Mouse (Mus musculus): ENCODE measurements around the gene Spryd3. TPM values are rescaled to one million over a fixed set of nuclear protein-coding genes. Genes with fewer than 3 reads are reported as not detected.

The Spryd3 gene
- total and polyA plus RNA-seq, 2 experiments from 2014 or later, result 16.0 to 22.8 TPM

GRCm38 (mm10) chr15:102110701-102111494, 25.1 kb downstream of the Spryd3 start:
- H3K4me1 ChIP-seq (ENCODE audit: control insufficient read depth, insufficient read depth), result peaks cover 21% of the 10 kb centered on the region
- no peak overlapping the region for H3K27ac ChIP-seq (ENCODE audit: low read depth)
- no peak overlapping the region for H3K9ac ChIP-seq (replicated peaks; ENCODE audit: low read depth, low read length)
- H3K9me3 ChIP-seq (replicated peaks; ENCODE audit: control insufficient read depth, low read length), result no peaks in the 10 kb centered on the region
- no peak for ATAC-seq (ENCODE audit: insufficient read depth, low read depth)
- DNase-seq (ENCODE audit: low spot score), result no peak
- no peak overlapping the region for H3K4me2 ChIP-seq (ENCODE audit: low read depth, low read length)
- H3K27me3 ChIP-seq (ENCODE audit: control insufficient read depth, insufficient read depth, low read length), result no peaks in the 10 kb centered on the region
- H3K36me3 ChIP-seq (replicated peaks; ENCODE audit: control insufficient read depth, insufficient read depth, low read length), result peaks cover 95% of the 10 kb centered on the region
- 72% methylated on average over 29 of the region's 29 CpGs for WGBS
- no peak for TF ChIP-seq EP300 (IDR thresholded peaks at IDR 0.05; ENCODE audit: low read depth)
- TF ChIP-seq CTCF (IDR thresholded peaks at IDR 0.05; ENCODE audit: low read depth), result no peak
- no peak overlapping the region for H3K4me3 ChIP-seq (ENCODE audit: low read depth, low read length)

- Histone ChIP-seq H3K9me3 (replicated peaks; ENCODE audit: control insufficient read depth, low read length) (no peaks in the 10 kb centered on the region), H3K4me3 (ENCODE audit: low read depth, low read length) (no peak overlapping the region), H3K27ac (ENCODE audit: low read depth) (no peak overlapping the region), H3K4me2 (ENCODE audit: low read depth, low read length) (no peak overlapping the region), H3K27me3 (ENCODE audit: control insufficient read depth, insufficient read depth, low read length) (no peaks in the 10 kb centered on the region), H3K4me1 (ENCODE audit: control insufficient read depth, insufficient read depth) (peaks cover 27% of the 10 kb centered on the region), H3K9ac (replicated peaks; ENCODE audit: low read depth, low read length) (no peak overlapping the region), H3K36me3 (replicated peaks; ENCODE audit: control insufficient read depth, insufficient read depth, low read length) (peaks cover 91% of the 10 kb centered on the region)
- DNase-seq (ENCODE audit: low spot score) (no peak), ATAC-seq (ENCODE audit: insufficient read depth, low read depth) (no peak)
- WGBS, result 95% methylated on average over 7 of the region's 7 CpGs
- TF ChIP-seq CTCF (IDR thresholded peaks at IDR 0.05; ENCODE audit: low read depth), result no peak
- TF ChIP-seq EP300 (IDR thresholded peaks at IDR 0.05; ENCODE audit: low read depth), result no peak
These were observed 25.8 kb downstream of the Spryd3 start for GRCm38 (mm10) chr15:102110271-102110670.

DNA sequence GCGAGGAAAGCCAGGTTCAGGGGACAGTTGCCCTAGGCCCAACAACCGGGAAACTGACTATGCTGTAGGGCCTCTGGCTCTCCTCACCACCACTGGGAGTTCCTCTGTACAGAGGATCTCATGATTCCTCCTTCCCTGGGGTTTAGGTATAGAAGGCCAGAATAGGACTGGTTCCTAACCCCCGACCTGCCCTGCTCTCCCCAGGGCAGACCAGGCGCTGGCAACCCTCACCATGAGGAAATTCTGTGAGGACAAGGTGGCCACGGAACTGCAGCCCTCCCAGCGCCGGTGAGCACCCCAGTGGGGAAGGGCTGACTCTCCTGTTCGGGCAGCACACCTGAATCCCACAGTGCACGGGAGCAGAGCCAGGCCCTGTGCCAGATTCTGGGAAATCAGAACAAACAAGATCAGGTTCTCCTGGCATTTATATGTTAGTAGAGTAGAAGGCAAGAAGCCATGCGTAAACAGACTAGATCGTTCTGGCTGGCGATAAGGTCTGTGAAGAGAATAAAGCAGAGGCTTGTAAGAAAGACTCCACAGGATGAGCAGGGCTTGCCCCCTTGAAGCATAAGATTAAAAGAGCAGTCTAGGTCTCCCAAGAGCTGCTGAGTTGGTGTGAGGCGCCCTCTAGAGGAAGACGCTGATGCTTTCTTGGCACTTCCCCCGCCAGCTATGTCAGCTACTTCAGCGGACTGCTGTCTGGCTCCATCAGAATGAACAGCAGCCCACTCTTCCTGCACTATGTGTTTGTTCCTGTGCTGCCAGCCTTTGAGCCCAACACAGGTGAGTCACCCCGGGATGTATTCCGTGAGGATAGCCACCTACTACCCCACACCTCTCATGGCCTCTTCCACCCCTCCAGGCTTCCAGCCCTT, 27.1 kb downstream of the Spryd3 start:
- Histone ChIP-seq H3K36me3 (replicated peaks; ENCODE audit: control insufficient read depth, insufficient read depth, low read length) (peaks cover 77% of the 10 kb centered on the region), H3K4me1 (ENCODE audit: control insufficient read depth, insufficient read depth) (peaks cover 35% of the 10 kb centered on the region), H3K27ac (ENCODE audit: low read depth) (peak overlapping the region; percentile 33), H3K9ac (replicated peaks; ENCODE audit: low read depth, low read length) (no peak overlapping the region), H3K27me3 (ENCODE audit: control insufficient read depth, insufficient read depth, low read length) (no peaks in the 10 kb centered on the region), H3K9me3 (replicated peaks; ENCODE audit: control insufficient read depth, low read length) (no peaks in the 10 kb centered on the region), H3K4me3 (ENCODE audit: low read depth, low read length) (no peak overlapping the region), H3K4me2 (ENCODE audit: low read depth, low read length) (no peak overlapping the region)
- DNase-seq (ENCODE audit: low spot score) (peak; percentile 77), ATAC-seq (ENCODE audit: insufficient read depth, low read depth) (peak; percentile 34)
- 54% methylated on average over 18 of the region's 18 CpGs for WGBS
- peak; percentile 79 for TF ChIP-seq CTCF (IDR thresholded peaks at IDR 0.05; ENCODE audit: low read depth)
- TF ChIP-seq EP300 (IDR thresholded peaks at IDR 0.05; ENCODE audit: low read depth), result no peak

GRCm38 (mm10) chr15:102107689-102108573, 28.1 kb downstream of the Spryd3 start:
- Histone ChIP-seq H3K36me3 (replicated peaks; ENCODE audit: control insufficient read depth, insufficient read depth, low read length) (peaks cover 67% of the 10 kb centered on the region), H3K27ac (ENCODE audit: low read depth) (peak overlapping the region; percentile 33)

More at GRCm38 (mm10) chr15:102107689-102108573, 28.1 kb downstream of the Spryd3 start:
- WGBS, result 40% methylated on average over 13 of the region's 13 CpGs
- Histone ChIP-seq H3K27me3 (ENCODE audit: control insufficient read depth, insufficient read depth, low read length) (no peaks in the 10 kb centered on the region), H3K4me2 (ENCODE audit: low read depth, low read length) (no peak overlapping the region), H3K9ac (replicated peaks; ENCODE audit: low read depth, low read length) (no peak overlapping the region), H3K9me3 (replicated peaks; ENCODE audit: control insufficient read depth, low read length) (no peaks in the 10 kb centered on the region), H3K4me3 (ENCODE audit: low read depth, low read length) (no peak overlapping the region), H3K4me1 (ENCODE audit: control insufficient read depth, insufficient read depth) (peaks cover 41% of the 10 kb centered on the region)
- DNase-seq (ENCODE audit: low spot score) (peak; percentile 65), ATAC-seq (ENCODE audit: insufficient read depth, low read depth) (no peak)
- TF ChIP-seq EP300 (IDR thresholded peaks at IDR 0.05; ENCODE audit: low read depth) (no peak), CTCF (IDR thresholded peaks at IDR 0.05; ENCODE audit: low read depth) (peak; percentile 71)

Data from heart, postnatal 0 days (tissue).